Mouse (Mus musculus) retina, embryonic 14.5 days (tissue): ENCODE data around the gene Rrnad1.

ENCODE experiments used
- DNase-seq: peaks from one replicate; pipeline ENCODE4 v3.0.0-alpha.2; 2015; ENCODE audit warnings: low spot score

The Rrnad1 gene

DNA sequence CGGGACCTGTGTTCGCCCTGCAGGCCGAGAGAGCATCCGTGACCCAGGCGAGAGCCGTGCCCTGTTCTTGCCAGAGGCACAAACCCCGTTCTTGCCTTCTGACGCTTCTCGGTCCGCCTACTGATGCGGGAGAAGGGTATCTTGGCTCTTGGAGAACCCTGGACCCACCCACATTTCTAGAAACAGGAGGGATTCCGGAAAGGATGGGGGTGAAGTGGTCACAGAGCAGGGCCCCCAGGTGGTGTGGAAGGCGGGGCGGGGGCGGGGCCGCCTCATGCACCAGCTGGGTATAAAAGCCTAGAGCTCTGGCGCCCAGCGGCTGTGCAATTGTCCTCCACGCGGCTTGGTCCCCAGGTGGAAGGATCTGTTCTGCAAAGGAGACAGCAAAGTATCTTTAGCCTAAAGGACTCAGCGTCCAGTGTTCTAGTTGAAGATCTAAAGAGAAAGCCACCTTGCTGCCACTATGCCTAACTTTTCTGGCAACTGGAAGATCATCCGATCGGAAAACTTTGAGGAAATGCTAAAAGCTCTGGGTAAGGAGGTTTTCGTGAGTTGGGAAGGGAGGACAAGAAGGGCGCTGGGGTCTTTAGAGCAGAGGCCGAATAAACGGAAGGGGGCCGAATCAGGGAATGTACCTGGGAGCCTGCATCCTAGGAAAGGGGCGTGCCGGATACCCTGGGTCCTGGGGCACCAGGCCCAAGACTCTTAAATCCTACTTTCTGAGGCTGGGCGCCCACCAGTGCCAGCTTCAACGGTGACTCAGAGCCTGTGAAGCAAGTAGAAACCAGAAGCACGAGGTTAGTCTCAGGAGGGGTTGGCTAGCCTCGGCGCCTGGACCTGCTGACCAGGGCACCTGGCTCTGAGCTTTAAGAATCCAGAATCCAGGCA, 18.1 kb upstream of the Rrnad1 start, which contains the start of gene Crabp2:
TSS of gene Crabp2 (plus strand) at position 289 of the 888 bp plus-strand sequence.
- DNase-seq = peak; percentile 77

GRCm38 (mm10) chr3:87947811-87948199, 17.3 kb upstream of the Rrnad1 start:
- DNase-seq = peak; percentile 79

DNA sequence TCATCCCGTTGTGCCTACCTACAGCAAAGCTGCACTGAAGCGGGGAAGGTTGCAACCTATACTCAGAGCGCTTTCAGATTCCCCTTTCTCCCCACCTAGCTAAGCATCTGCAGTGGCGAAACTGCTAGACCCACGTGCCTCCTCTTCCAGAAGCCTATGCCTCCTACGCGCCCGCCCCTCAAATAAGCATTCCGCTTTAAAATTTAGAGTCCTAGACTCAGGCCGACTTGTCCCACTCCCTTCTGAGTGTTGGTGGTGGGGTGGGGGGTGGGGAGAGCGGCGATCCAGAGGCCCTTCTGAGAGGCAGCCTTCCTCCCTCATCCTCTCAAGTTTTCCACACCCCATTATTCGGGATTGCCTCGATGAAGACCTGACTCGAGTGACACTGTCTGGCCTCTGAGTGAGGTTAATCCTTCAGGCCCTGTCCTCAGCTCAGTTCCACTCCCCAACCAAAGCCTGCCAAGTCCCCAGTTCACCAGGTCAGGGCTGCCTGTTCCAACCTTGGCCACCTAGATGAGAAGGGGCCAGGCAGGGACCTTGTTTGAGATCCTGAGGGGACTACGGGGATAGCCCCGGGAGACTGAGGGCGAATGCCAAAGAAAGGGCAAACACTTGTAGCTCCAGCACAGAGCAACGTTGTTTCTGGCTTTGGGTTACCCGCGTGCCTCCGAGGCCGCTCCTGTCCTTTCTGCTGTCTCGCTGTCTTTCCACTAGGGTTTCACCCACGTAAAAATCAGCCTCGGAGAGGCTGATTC, 16.7 kb upstream of the Rrnad1 start:
- peak; percentile 41 for DNase-seq

DNA sequence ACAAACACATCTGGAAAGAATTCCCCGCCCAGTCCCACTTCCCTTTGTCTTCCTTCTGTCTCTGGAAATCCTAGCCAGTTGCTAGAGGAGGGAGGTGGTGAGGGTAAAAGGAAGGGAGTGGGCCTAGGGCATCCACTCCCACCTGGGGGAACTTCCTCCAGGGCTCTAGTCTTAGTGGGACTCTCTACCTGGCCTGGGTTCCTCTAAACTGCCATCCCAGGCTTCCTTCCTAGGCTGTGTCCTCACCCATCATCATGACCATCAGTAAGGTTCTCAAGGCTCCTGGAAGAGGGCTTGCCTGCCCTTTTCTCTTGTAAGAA, 16.0 kb upstream of the Rrnad1 start:
- DNase-seq = peak; percentile 38

- DNase-seq = peak; percentile 53
Measured at GRCm38 (mm10) chr3:87945781-87946540, 15.4 kb upstream of the Rrnad1 start.

- DNase-seq = peak; percentile 64
Measured at GRCm38 (mm10) chr3:87944838-87945600, 14.5 kb upstream of the Rrnad1 start.

DNA sequence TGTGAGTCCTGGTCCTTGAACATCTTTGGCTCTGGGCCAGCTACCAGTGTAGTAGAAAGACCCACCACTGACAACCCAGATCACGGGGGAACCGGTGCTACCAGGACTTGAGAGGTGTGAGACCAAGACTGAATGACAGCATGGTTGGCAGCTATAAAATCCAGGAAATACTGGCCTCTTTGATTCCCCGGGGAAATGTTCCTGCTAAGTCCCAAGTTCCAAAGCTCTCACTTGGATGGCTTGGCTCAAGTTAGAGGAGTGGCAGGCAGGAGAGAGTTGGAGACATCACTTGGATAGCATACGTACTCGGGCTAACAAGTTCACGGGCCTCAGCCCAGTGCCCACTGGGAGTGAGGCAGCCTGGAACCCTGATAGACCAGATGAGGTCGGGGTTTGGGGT, 13.1 kb upstream of the Rrnad1 start:
- no peak for DNase-seq

- no peak for DNase-seq
Measured at GRCm38 (mm10) chr3:87942471-87942870, 12.0 kb upstream of the Rrnad1 start.

- no peak for DNase-seq
Measured at GRCm38 (mm10) chr3:87940611-87941010, 10.1 kb upstream of the Rrnad1 start.

DNA sequence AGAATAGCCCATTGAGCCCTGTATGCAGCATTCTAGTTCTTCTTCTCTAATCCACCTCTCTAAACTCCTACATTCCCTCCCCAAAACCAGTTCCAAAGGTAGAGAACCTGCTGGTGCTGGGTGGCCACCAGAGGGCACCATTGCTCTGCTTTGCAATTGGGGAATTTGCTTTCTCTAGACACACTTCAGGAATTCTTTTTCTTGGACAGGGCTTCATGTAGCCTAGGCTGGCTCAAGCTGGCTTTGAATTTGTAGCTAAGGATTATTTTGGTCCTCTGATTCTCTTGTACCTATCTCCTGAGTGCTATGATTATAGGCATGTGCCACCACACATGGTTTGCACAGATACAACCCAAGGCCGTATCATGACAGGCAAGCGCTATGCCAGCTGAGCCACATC, 5.3 kb upstream of the Rrnad1 start:
- DNase-seq = peak; percentile 95

DNA sequence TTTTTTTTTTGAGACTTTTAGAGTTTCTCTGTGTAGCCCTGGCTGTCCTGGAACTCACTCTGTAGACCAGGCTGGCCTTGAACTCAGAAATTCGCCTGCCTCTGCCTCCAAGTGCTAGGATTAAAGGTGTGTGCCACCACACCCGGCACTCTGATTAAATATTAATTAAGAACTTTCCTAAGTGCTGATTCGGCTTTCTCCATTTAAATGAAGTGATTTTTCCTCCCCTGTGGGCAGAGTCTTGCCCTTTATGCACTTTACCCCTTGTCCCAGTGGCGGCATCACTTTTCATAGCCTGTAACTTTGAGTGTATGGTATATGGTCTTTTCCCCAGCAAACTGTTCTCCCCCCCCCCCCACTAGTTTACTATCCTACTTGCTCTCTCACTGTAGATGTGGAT, 4.7 kb upstream of the Rrnad1 start:
- DNase-seq = no peak

DNA sequence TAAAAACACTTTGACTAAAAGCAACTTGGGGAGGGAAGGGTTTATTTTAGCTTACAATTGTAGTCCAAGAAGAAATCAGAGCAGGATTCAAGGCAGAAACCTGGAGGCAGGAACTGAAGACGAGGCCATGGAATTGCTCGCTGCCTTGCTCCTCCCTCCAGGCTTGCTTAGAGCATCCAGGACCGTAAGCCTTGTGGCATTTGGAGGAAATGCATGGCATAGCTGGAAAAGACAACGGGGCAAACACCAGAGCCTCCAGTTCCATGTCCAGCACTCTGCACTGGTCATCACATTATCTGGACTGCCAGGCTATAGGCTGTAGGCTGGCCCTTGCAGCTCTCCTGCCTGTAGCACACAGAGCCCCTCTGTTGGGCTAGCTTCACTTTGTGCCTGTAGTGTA, 4.0 kb upstream of the Rrnad1 start:
- DNase-seq = no peak

DNA sequence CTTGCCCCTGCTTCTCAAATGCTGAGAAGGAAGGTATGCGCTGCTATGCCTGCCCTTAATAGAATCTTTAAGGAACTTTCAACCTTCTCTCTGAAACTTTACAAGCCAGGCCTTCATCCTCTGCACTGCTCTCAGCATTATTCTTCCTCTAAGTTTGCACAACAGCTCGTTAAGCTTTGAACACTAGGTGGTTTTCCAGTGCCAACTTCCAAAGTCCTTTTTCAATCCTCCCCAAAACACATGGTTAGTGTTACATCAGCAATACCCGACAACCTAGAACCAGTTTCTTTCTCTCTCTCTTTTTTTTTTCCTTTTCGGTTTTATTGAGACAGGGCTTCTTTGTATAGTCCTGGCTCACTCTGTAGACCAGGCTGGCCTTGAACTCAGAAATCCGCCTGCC, 3.5 kb upstream of the Rrnad1 start:
- DNase-seq = no peak

- DNase-seq = no peak
Measured at GRCm38 (mm10) chr3:87929341-87930077, 1.0 kb downstream of the Rrnad1 start.

DNA sequence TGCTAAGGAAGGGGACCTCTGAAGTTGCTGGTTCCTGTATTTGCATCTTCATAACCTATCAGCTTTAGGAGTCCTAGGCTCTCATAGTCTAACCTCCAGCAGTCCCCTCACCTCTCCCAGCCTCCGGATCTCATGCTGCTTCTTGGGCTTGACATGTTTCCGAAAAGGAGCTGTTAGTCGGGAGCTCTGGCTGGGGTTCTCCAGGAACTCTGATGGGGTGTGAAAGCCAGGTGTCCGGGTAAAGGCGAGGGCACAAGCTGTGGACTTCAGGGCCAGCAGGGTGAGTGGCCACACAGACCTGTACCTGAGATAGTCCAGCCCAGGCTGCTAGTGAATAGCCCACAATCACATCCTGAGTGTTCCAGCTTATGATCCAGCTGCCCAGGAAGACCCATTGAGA, 3.1 kb downstream of the Rrnad1 start:
- DNase-seq = no peak

GRCm38 (mm10) chr3:87924996-87925395, 5.5 kb downstream of the Rrnad1 start:
- DNase-seq = no peak

- DNase-seq = no peak
Measured at GRCm38 (mm10) chr3:87920270-87920943, 10.1 kb downstream of the Rrnad1 start.

DNA sequence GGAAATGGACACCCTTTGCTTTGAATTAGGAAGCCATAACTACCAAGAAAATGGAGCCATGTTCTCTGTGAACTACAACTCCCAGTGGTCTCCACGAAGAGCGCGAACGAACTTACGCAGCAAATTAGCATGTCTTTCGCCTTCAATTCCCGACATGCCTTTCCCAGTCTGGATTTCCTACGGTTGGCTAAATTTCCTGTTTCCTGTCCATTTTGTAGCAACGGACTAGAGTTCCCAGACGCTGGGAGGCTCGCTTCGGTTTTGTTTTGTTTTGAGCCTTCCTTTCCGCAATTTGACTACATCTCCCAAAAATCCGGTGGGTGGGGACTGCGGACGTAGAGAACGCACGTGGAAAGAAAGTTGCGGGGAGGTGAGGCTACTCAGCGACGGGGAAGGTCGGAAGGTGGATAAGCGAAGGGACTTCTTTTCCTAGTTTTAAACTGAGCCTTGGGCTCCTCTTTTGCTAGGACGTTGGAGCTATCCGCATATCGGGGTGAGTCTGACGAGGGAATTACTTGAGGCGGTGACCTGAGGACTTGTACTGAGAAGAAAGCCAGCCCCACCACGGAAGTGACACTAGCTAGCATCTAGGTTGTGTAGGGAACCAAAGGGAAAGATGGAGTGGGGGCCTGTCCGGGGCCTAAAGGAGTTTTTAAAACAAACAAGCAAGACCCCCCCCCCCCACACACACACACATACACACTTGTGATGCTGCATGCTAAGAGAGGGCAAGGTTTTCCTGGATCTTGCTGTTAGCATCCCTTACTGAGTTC, 11.0 kb downstream of the Rrnad1 start, which contains the start of gene Mrpl24:
TSS of gene Mrpl24 (plus strand) at position 171 of the 773 bp plus-strand sequence.
- peak; percentile 92 for DNase-seq

GRCm38 (mm10) chr3:87918551-87918950, 12.0 kb downstream of the Rrnad1 start:
- no peak for DNase-seq

DNA sequence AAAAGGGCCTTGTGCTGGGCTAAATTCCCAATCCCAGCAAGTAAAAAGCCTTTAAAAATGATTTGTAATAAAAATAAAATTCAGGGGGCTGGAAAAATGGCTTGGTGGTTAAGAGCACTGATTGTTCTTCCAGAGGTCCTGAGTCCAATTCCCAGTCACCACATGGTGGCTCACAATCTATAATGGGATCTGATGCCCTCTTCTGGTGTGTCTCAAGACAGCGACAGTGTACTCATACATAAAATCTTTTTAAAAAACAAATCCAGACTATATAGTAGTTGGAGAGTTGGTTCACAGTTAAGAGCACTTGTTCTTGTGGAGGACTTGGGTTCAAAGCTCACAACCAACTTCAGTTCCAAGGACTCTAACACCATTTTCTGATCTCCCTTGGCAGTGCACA, 13.5 kb downstream of the Rrnad1 start:
- DNase-seq = no peak
